Mouse (Mus musculus) heart, adult 2 months (tissue): ENCODE measurements around the gene Srrd. TPM values are rescaled to one million over a fixed set of nuclear protein-coding genes. Genes with fewer than 3 reads are reported as not detected.
A peak's percentile ranks its signal among the peaks of the same experiment; 100 is the strongest.

Experiments used
- DNase-seq, 2 experiments: peaks; one replicate each; pipeline ENCODE4 v3.0.0; 2021
- H3K27ac ChIP-seq: fragments of 200-600 bp; 2 replicates; pipeline ENCODE4 v1.8.1; 2022
- H3K27me3 ChIP-seq: fragments of 200-500 bp; 2 replicates; pipeline ENCODE4 v1.6.1; 2012; ENCODE audit warnings: mild to moderate bottlenecking, low read length, inconsistent platforms, mixed read lengths; ENCODE audit not compliant: control insufficient read depth, insufficient read depth
- H3K36me3 ChIP-seq: fragments of 200-500 bp; 2 replicates; pipeline ENCODE4 v1.6.1; 2012; ENCODE audit warnings: low read length, inconsistent platforms; ENCODE audit not compliant: control insufficient read depth, insufficient read depth
- H3K4me1 ChIP-seq: fragments of 200-500 bp; 2 replicates; pipeline ENCODE4 v1.6.1; 2011; ENCODE audit warnings: low read length; ENCODE audit not compliant: control insufficient read depth, insufficient read depth
- H3K4me3 ChIP-seq: fragments of 200-600 bp; 2 replicates; pipeline ENCODE4 v1.8.1; 2022
- H3K79me2 ChIP-seq: fragments of 200-500 bp; replicated peaks from 2 replicates; pipeline ENCODE4 v1.6.1; 2012; ENCODE audit warnings: mild to moderate bottlenecking, inconsistent platforms, low read length, moderate library complexity, mixed read lengths; ENCODE audit not compliant: control insufficient read depth, insufficient read depth
- H3K9ac ChIP-seq: fragments of 200-500 bp; 2 replicates; pipeline ENCODE4 v1.6.1; 2012; ENCODE audit warnings: low read depth, mild to moderate bottlenecking, control low read depth, inconsistent platforms, low read length, mixed read lengths
- CTCF ChIP-seq: fragments of 200-600 bp; IDR thresholded peaks from 2 replicates; pipeline ENCODE4 v1.8.1; 2022; ENCODE audit warnings: antibody characterized with exemption, mild to moderate bottlenecking, moderate library complexity
- EP300 ChIP-seq: fragments of 200-500 bp; IDR thresholded peaks from 2 replicates; pipeline ENCODE4 v1.6.1; 2011; ENCODE audit warnings: low read depth, low read length, control low read depth; ENCODE audit not compliant: insufficient read depth
- POLR2A ChIP-seq: fragments of 200-500 bp; IDR thresholded peaks from 2 replicates; pipeline ENCODE4 v1.6.1; 2011; ENCODE audit warnings: mild to moderate bottlenecking, low read depth, low read length, control low read depth; ENCODE audit not compliant: insufficient read depth
- WGBS: fragments of 180-500 bp; shearing (Covaris S2); methylation state at CpG from one replicate; pipeline ENCODE4 v1.1.7; 2018; 5-methylcytosine and 5-hydroxymethylcytosine counted together
- intact Hi-C: fragments of 180-260 bp; cut with DNase I; formaldehyde crosslinking; loops from one replicate; pipeline ENCODE4 v1.15.1; 2025
- polyA plus RNA-seq: library from polyadenylated mRNA; depleted of rRNA; stranded (reverse); fragments of >200 nt; gene quantifications from 2 replicates; pipeline ENCODE4 v1.2.3, GENCODE M21; 2012
- total RNA-seq, 2 experiments: library from RNA; stranded (reverse); gene quantifications; 2 replicates each; pipeline ENCODE4 v1.2.3; 2021

Gene Srrd
- total and polyA plus RNA-seq, 3 experiments, result 6.5 to 23.4 (median 7.3) TPM

DNA sequence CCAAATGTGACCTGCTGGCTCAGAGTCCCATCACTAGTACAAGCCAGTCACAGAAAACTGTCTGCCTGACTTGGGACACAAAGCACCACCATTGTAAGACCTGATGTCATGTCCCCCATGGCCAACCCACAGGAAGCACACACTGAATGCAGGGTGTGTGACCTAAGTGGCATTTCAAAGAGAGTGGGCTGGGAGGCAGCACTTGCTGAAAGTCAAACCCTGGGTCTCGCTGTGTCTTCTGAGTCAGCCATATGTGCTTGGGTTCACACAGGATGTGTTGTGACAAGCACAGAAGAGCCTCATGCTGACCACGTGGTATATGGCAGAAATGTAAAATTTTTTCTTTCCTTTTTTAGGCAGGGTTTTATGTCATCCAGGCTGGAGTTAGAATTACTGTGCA lies 45.6 kb downstream of the Srrd start:
- intact Hi-C loops, result no loop called here
- no peak for TF ChIP-seq POLR2A
- no peak for TF ChIP-seq EP300
- TF ChIP-seq CTCF, result no peak
- peaks cover 23% of the 10 kb centered on the region for H3K79me2 ChIP-seq
- H3K4me1 ChIP-seq, result peaks cover 64% of the 10 kb centered on the region
- no peak for DNase-seq
- H3K4me3 ChIP-seq, result no peak overlapping the region
- 38% methylated on average over 2 of the region's 2 CpGs for WGBS
- H3K9ac ChIP-seq, result no peak overlapping the region
- H3K27ac ChIP-seq, result peak overlapping the region; percentile 34
- H3K36me3 ChIP-seq, result no peaks in the 10 kb centered on the region
- H3K27me3 ChIP-seq, result no peaks in the 10 kb centered on the region

DNA sequence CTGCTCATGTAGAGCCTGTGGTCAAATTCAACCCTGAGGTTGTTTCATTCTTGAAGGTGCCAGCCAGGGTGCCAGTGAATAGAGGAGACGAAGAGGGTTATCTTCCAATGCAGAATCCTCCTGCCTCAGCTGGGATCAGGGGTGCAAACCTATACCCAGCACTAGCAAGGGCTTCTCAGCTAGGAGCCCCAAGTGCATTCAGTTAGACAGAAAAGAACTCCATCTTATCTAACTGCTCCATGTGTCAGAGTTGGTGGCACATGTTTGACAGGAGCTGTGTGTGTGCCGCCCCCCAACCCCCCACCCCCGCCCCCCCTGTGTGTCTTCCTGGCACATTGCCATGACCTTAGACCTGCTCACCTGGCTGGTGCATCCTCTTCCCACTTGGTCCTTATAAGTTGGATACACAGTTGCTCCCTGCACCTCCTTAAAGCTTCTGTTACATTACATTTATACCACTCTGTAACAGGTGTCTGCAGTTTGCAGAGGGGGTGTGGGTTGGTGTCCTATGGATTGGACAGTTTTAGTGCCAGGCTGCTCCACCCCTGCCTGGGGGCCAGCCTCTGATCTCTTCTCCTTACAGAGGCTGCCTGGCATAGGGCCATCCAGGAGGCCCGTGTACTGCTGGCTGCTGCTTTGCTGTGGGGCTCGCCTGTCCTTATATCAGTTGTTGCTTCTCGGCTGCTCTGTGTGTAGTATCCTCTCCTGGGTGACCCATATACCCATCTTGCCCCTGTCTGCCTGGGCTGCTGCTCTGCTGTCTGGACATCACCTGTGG lies 46.2 kb downstream of the Srrd start:
- H3K27ac ChIP-seq, result peak overlapping the region; percentile 34
- no peaks in the 10 kb centered on the region for H3K36me3 ChIP-seq
- peaks cover 69% of the 10 kb centered on the region for H3K4me1 ChIP-seq
- no peak overlapping the region for H3K9ac ChIP-seq
- peaks cover 26% of the 10 kb centered on the region for H3K79me2 ChIP-seq
- 39% methylated on average over 6 of the region's 6 CpGs for WGBS
- no peaks in the 10 kb centered on the region for H3K27me3 ChIP-seq
- DNase-seq, result peak in 1 of 2 experiments; percentile 43
- intact Hi-C loops, result no loop called here
- H3K4me3 ChIP-seq, result no peak overlapping the region
- TF ChIP-seq EP300 (no peak), CTCF (no peak), POLR2A (no peak)

DNA sequence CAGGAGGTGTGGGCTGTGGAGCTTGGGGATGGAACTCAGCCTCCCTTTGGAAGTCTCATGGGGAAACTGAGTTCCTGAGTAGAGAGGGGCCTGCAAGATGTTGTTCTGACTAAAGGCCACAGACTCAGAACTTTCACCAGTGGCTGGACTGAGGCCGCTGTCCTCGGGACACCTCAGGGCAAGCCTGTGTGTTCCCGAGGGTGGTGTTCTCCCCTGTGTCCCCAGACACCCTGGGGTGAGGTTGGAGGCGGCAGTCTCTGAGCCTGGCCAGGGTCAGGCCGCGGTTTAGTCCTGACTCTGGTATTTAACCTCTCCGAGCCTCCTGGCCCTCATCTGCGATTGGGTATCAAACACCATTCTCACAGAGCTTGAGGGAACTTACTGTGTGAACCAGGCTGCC lies 47.3 kb downstream of the Srrd start:
- H3K79me2 ChIP-seq, result peaks cover 27% of the 10 kb centered on the region
- no peaks in the 10 kb centered on the region for H3K27me3 ChIP-seq
- peaks cover 69% of the 10 kb centered on the region for H3K4me1 ChIP-seq
- no peak for DNase-seq
- WGBS, result 51% methylated on average over 8 of the region's 8 CpGs
- H3K27ac ChIP-seq, result peak overlapping the region; percentile 41
- TF ChIP-seq EP300 (no peak), CTCF (no peak), POLR2A (no peak)
- intact Hi-C loops, result no loop called here
- no peaks in the 10 kb centered on the region for H3K36me3 ChIP-seq
- H3K9ac ChIP-seq, result no peak overlapping the region
- no peak overlapping the region for H3K4me3 ChIP-seq

DNA sequence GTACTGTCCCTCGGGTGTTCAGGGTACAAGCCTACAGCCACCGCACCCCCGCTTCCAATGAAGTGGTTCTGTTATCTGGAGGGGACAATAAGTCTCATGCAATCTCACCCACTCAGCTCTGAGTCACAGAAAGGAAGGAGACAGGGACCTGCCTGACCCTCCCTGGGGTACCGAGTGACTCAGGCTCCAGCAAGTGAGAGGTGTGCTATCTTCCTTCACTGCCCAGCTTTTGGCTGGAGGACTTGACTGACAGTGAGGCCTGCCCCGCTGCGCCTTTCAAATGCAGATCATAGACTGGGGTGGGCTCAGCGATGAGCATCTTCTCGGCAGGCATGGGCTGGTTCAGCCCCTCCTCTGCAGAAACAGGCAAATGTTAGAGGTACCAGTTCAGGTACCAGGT lies 47.7 kb downstream of the Srrd start:
- WGBS, result 46% methylated on average over 8 of the region's 8 CpGs
- Histone ChIP-seq H3K79me2 (peaks cover 27% of the 10 kb centered on the region), H3K27ac (peak overlapping the region; percentile 41; the same call in 1 of the 2 replicates), H3K4me3 (no peak overlapping the region), H3K4me1 (peaks cover 69% of the 10 kb centered on the region), H3K27me3 (no peaks in the 10 kb centered on the region), H3K36me3 (no peaks in the 10 kb centered on the region), H3K9ac (no peak overlapping the region)
- no peak for TF ChIP-seq EP300
- DNase-seq, result no peak
- intact Hi-C loops, result no loop called here

DNA sequence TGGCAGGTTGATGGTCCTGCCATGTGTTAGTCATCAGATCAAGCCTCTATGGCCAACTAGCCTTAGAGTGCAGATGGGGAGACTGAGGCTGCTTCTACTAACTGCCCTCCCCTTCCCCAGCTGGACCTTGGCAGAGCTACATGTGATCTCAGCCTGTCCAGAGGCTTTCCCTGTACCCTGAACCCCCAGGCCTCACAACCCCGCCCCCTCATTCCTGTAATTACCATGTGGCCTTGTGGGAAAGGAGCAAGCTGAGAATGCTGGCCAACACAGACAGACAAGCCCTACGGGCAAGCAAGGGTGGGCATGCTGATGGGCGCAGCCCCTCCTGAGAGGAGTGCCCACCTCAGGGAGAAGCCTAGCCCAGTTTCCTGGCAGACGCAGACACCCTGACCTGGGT lies 48.1 kb downstream of the Srrd start:
- H3K4me1 ChIP-seq, result peaks cover 68% of the 10 kb centered on the region
- no peaks in the 10 kb centered on the region for H3K36me3 ChIP-seq
- H3K4me3 ChIP-seq, result no peak overlapping the region
- WGBS, result 52% methylated on average over 4 of the region's 4 CpGs
- no peaks in the 10 kb centered on the region for H3K27me3 ChIP-seq
- H3K79me2 ChIP-seq, result peaks cover 28% of the 10 kb centered on the region
- TF ChIP-seq CTCF (no peak), POLR2A (no peak), EP300 (no peak)
- H3K27ac ChIP-seq, result no peak overlapping the region
- DNase-seq, result no peak
- no peak overlapping the region for H3K9ac ChIP-seq
- intact Hi-C loops, result no loop called here

DNA sequence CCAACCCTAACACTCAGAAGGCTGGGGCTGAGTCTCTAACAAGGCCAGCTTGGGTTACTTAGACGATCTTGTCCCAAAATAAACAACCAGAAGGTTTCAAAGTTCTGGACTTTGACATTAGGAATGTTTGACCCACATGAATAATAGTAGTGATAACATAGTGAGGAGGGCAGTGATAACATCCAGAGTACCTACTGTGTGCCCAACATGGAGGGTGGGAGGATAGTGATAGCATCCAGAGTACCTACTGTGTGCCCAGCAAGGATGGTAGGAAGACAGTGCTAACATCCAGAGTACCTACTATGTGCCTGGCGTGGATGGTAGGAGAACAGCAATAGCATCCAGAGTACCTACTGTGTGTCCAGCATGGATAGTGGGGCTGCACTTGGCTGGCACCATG lies 49.0 kb downstream of the Srrd start:
- Histone ChIP-seq H3K4me3 (no peak overlapping the region), H3K36me3 (no peaks in the 10 kb centered on the region), H3K9ac (no peak overlapping the region), H3K4me1 (peaks cover 61% of the 10 kb centered on the region), H3K27me3 (no peaks in the 10 kb centered on the region), H3K79me2 (peaks cover 24% of the 10 kb centered on the region), H3K27ac (no peak overlapping the region)
- intact Hi-C loops, result no loop called here
- WGBS, result 52% methylated on average over 2 of the region's 2 CpGs
- no peak for TF ChIP-seq EP300
- no peak for DNase-seq
